Mouse (Mus musculus): ENCODE measurements at regions not wholly inside any gene's neighbourhood (a gene's known extent, or its start where the extent isn't known, plus 50 kb on each side); places are given as distances from the start of the nearest gene placed in this dataset.

DNA sequence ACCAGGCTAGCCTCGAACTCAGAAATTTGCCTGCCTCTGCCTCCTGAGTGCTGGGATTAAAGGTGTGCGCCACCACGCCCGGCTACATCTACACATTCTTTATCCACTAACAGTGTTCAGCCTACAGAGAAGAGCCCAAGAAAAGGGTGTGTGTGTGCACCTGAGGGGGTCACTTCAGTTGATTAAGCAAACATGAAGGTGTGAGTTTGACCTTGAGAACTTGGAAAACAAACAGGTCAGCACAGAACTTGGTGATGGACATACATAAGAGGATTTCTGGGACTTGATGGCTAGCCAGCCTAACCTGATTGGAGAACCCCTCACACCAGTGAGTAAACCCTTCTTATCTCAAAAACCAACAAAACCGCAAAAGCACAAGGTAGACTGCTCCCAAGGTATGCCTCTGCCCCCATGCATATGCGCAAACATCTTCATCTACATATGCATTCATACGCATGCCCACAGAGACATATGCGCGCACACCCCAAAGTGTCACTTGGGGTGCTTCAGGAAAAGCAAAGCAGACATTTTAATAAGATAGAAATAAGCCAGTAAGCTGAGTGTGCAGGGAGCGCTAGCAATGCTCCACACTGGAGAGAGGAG lies 52.0 kb upstream of the Sfmbt2 start:
- Histone ChIP-seq H3K79me3 (ENCODE audit: low read depth) (no peaks in the 10 kb centered on the region), H3K36me3 (ENCODE audit: control insufficient read depth, insufficient read depth) (no peaks in the 10 kb centered on the region), H3K27me3 (ENCODE audit: control insufficient read depth, insufficient read depth, insufficient read length) (no peaks in the 10 kb centered on the region), H3ac (ENCODE audit: control insufficient read depth, insufficient read length, low read depth) (no peak overlapping the region), H3K79me2 (ENCODE audit: control insufficient read depth, insufficient read depth) (no peaks in the 10 kb centered on the region), H3K4me3 (ENCODE audit: insufficient read depth, poor library complexity, severe bottlenecking) (no peak overlapping the region)
- TF ChIP-seq MYOG (IDR thresholded peaks at IDR 0.05; ENCODE audit: control insufficient read depth, extremely low read depth, insufficient read length) (no peak), MYOD1 (IDR thresholded peaks at IDR 0.05; ENCODE audit: control insufficient read depth, insufficient read length, low read depth) (no peak), CTCF (IDR thresholded peaks at IDR 0.05; ENCODE audit: control insufficient read depth, insufficient read depth, insufficient read length) (no peak), USF1 (IDR thresholded peaks at IDR 0.05; ENCODE audit: low read depth) (no peak), CEBPB (IDR thresholded peaks at IDR 0.05; ENCODE audit: low read depth) (no peak), MAX (IDR thresholded peaks at IDR 0.05) (no peak), FOSL1 (IDR thresholded peaks at IDR 0.05; ENCODE audit: insufficient read depth, low read length, poor library complexity, severe bottlenecking) (no peak)

Measured in C2C12 (cell line).